Mouse (Mus musculus): ENCODE data around the gene Prdm5.

The Prdm5 gene

GRCm38 (mm10) chr6:65831443-65831842 lies 52.7 kb downstream of the Prdm5 start:
- no peak for DNase-seq (ENCODE audit: low read depth, low spot score)

- DNase-seq (ENCODE audit: low read depth, low spot score) = no peak
Observed at GRCm38 (mm10) chr6:65834013-65834412, 55.2 kb downstream of the Prdm5 start.

GRCm38 (mm10) chr6:65842579-65842978 lies 63.8 kb downstream of the Prdm5 start:
- DNase-seq (ENCODE audit: low read depth, low spot score) = no peak

GRCm38 (mm10) chr6:65849127-65849526 lies 70.3 kb downstream of the Prdm5 start:
- no peak for DNase-seq (ENCODE audit: low read depth, low spot score)

- DNase-seq (ENCODE audit: low read depth, low spot score) = no peak
Observed at GRCm38 (mm10) chr6:65849687-65850086, 70.9 kb downstream of the Prdm5 start.

GRCm38 (mm10) chr6:65850221-65850620 lies 71.4 kb downstream of the Prdm5 start:
- DNase-seq (ENCODE audit: low read depth, low spot score) = no peak

DNA sequence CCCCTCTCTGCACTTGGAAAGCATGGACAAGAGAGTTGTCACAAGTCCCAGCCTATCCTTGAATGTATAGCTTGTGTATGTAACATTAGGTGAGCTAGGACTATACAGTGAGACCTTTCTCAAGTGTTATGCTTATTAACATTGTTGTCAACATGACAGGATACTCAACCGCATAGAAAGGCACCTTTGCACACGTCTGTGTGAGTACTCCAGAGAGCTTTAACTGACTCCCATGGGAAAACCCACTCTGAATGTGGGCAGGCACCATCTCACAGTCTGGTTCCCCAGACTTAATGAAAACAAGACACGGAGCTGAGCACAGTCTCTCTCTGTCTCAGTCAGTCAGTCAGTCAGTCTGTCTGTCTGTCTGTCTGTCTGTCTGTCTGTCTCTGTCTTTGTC lies 75.2 kb downstream of the Prdm5 start:
- no peak for DNase-seq (ENCODE audit: low read depth, low spot score)

DNA sequence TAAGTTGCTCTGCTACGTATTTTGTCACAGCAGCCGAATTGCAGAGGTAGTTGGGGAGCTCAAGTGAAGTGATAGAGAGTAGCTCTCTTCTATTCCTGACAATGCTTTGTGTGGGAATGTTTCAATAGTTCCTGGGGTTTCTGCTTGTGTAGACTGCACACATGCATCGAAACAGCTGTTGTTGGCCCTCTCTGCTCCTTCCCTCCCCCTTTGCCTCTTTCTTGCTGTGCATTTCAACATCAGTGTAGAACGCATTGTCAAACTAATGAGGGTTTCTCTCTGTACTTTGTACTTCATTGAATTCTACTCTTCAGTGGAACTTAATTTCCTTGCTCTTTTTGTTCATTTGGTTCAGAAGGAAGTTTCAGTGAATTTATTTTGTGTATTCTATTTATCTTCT lies 75.8 kb downstream of the Prdm5 start:
- no peak for DNase-seq (ENCODE audit: low read depth, low spot score)

DNA sequence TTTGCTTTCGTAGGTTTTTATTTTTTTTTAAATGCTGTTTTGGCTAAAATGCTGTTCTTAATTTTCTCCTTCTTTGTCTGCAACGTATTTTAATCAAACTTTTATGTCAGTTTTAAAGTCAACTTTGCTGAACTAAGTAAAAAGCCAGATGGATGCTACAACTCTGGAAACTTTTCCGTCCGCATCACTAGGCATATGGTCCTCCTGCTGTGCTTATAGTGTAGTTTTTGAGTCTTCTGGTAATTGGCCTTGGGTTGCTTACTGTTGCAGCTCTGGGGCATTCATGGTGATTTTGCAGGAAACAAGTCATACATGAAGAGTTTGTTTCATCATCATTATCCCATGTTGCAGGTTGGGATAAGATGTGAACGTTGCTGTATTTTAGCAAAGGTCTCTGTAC lies 81.8 kb downstream of the Prdm5 start:
- no peak for DNase-seq (ENCODE audit: low read depth, low spot score)

DNA sequence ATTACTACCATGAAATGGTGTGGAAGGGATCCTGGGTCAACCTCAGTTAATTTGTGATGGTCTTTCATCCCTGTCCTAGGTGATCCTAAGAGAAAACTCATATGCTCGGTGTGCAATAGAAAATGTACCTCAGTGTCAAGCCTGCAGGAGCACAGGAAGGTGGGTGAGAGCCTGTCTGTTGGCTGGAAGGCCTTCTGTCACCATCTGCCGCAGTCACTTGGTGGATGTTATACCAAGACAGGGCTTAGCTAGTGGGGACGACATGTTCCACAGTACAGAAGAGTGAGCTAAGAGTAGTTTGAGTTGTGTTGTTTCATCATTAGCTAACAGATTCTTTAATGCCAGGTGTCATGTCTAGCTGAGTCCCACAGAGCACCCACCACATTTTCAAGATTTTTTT lies 84.0 kb downstream of the Prdm5 start:
- no peak for DNase-seq (ENCODE audit: low read depth, low spot score)

DNA sequence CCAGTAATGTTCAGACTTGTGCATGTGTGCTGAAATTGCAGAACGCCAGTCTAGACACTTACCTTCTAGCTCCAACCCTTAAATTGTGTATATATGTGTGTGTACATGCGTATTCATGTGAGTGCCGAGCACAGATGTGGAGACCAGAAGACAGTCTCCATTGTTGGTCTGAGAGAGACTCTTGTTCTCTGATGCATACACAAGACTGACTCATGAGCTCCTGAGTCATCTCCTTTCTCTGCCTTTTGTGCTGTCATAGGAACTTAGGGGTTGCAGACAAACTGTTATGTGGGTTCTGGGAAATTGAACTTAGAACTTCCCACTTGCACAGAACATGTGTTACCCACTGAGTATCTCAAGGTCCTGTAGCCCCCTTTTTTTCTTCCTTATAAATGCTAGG lies 85.4 kb downstream of the Prdm5 start:
- no peak for DNase-seq (ENCODE audit: low read depth, low spot score)

- peak; percentile 21 for DNase-seq (ENCODE audit: low read depth, low spot score)
Observed at GRCm38 (mm10) chr6:65864919-65865318, 86.1 kb downstream of the Prdm5 start.

- no peak for DNase-seq (ENCODE audit: low read depth, low spot score)
Observed at GRCm38 (mm10) chr6:65865861-65866260, 87.1 kb downstream of the Prdm5 start.

DNA sequence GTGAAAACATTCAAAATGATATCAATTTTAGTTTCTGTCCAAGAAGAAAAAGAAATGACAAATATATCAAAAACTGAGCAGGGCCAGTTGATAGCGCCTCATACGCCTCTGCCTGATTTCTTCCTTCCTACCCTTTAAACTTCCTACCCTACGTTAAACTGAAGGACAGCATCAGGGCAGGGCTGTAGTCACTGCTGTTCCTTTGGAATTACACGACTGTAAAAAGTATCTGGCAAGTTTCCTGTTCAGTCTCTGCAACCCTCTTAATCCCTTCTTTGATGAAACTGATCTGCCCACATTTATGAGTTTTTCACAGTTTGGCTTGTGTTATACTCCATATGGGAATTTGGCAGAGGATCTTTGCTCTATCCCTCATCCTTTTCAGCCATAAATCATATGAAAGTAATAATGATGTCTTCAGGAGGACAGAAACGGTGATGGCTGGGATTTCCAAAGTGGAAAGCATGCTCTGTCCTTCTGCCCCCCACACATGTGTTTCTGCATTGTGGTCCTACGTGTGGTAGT lies 93.0 kb downstream of the Prdm5 start:
- no peak for DNase-seq (ENCODE audit: low read depth, low spot score)

DNA sequence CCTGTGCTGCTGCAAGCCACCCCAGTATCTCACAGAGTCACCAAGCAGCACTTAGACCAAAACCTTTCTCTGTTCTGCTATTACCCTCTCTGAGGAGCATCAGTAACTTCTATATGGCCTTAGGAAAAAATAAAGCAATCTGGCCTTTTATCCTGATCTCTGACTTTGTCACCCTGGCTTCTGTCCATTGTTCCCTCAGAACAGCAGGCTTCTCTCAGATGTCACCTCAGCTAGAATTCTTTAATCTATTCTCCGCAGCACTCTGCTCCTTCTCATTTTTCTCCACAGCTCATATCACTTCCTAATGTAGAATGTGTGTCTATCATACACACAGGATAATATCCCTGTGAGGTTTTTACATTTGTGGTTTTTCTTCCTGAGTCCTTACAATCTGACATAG lies 99.5 kb downstream of the Prdm5 start:
- DNase-seq (ENCODE audit: low read depth, low spot score) = no peak

DNA sequence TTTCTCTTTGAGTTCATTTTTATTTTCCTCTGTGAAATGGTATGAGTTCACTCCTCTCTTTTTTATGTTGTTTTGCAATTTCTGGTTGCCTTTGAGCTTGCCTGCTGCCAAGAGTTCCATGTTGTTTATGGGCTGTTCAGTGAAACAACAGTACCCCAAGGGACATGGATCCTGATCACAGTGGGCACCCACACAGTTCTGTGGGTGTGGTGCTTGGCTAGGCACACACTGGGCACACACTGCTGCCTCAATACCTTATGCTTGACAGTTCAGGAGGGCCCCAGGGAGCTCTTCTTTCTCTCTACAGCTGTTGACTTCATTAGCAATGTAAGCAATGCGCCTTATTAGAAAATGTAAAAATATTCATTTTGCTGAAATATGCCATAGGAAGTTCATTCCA lies 110.0 kb downstream of the Prdm5 start:
- DNase-seq (ENCODE audit: low read depth, low spot score) = no peak

DNA sequence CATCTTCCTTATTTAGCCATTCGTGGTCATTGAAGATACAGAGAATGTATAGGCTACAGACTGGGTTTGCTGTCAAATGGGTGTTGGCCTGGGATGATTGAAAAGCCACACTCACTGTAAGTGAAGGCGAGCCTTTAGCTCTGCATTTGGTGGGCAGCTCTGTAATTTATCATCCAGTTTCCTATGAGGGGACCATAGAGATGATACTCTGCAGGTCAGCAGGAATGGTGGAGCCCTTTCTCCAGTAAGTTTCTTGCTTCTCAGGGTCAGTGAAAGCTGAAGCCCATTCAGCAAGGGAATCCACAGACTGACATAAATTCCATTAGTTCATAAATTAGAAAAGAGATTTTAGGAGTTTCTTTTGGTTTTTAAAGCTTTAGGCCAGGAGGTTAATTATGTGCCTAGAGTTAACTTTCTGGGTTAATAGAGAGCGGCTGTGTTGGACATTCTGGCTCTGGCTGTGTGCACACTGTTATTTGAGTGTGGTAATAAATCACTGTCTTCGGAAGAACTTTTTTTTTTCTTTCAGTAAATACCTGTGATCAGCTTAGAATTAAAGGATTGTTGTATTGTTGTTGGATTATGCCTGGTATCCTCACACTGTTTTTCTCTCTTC lies 113.4 kb downstream of the Prdm5 start:
- no peak for DNase-seq (ENCODE audit: low read depth, low spot score)

GRCm38 (mm10) chr6:65906657-65907182 lies 127.9 kb downstream of the Prdm5 start:
- DNase-seq (ENCODE audit: low read depth, low spot score) = no peak

GRCm38 (mm10) chr6:65915421-65915820 lies 136.6 kb downstream of the Prdm5 start:
- DNase-seq (ENCODE audit: low read depth, low spot score) = no peak

- no peak for DNase-seq (ENCODE audit: low read depth, low spot score)
Observed at GRCm38 (mm10) chr6:65921703-65922102, 142.9 kb downstream of the Prdm5 start.

DNA sequence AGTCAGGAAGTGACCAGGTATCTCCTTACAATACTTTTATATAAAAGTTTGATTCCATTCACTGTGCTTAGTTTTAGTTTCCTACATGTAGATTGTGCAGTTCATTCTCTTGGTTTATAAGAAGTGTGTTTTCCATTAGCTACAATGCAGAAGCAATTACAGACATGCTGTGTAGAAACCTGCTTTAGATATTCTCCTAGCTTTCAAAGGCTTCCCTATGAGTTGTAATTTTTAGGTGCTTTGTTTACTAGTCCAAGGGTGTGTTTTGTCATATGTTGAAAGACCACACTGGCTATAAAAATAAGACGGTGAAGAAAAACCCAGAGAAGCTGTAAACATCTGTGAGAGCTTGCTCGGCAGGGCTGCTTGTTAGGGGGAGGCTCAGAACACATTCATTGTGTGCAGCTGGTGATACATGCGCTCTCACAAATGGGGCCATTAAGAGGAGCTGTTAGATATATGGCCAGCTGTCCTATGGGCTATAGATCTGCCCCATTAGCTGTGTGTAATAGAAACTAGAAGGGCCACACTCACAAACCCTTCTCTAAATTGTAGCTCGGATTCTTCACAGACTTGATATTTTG lies 144.8 kb downstream of the Prdm5 start:
- DNase-seq (ENCODE audit: low read depth, low spot score) = no peak

GRCm38 (mm10) chr6:65925737-65926333 lies 147.0 kb downstream of the Prdm5 start:
- no peak for DNase-seq (ENCODE audit: low read depth, low spot score)

DNA sequence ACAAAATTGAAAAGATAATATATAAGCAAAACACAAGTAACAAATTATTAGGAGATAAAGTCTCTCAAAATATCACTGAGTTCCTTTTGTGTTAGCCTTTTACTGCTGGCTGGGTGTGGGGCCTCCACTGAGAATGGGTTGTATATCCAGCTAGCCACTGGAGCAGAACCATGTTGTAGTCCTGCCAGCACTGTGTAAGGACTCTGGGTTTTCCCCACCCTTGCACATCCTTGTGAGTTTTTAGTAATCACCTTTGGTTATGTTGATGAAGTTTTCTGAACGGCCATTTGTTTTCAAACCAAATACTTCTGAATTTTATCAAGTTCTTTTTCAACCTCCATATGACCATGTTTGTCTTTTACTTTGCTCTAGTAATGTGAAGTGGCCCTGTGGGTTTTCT lies 151.7 kb downstream of the Prdm5 start:
- DNase-seq (ENCODE audit: low read depth, low spot score) = no peak
